Mouse (Mus musculus) c-Kit-positive CD71-positive TER-119-negative erythroid progenitor cells, embryonic 14.5 days (primary cell): ENCODE measurements at regions not wholly inside any gene's neighbourhood (a gene's known extent, or its start where the extent isn't known, plus 50 kb on each side); places are given as distances from the start of the nearest gene placed in this dataset.

ENCODE experiments used
- DNase-seq: peaks from one replicate; pipeline ENCODE4 v3.0.0-alpha.2; 2013; ENCODE audit warnings: low read depth

DNA sequence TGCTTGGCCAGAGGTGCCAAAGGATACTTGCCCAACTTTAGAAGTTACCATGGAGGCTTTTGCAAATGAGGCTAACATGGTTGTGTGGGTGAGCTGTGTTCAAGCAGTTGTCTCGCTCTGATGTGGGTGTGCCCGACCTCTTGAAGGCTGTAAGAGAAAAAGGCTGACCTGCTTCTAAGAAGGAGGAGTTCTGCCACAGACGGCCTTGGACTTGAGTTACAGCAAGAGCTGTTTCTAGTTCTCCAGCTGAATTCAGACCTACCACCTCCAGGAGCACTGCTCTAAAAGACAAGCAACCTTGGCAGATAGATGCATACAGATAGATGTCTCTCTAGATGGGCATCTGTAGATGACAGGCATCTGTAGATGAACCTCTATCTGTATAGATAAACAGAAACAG lies 202.7 kb upstream of the A230072I06Rik start:
- no peak for DNase-seq

DNA sequence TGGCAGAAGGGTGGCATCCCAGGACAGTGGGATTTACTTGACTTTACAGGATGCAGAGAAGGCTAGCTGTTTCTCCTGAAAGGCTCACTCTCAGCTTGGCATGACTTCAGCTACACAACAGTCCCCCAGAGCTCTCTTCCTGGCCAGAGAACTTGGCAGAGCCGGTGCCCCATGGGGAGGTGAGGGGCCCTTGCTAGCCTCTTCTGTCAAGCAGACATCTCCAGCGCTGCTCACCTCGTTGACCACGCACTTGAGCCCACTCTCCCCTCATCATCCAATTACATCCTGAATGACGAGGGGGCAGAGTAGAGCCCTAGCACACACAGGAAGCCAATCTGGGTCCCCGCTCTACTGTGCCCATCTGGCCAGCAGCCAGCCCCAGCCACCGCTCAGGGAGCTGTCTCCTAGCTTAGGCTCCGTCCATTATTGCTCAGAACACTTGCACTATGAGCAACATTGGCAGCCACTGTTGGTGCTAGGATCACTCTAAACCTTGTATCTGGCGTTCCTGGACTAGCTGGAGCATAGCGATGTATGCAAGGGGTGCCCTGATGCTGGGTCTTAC lies 201.7 kb upstream of the A230072I06Rik start:
- no peak for DNase-seq

DNA sequence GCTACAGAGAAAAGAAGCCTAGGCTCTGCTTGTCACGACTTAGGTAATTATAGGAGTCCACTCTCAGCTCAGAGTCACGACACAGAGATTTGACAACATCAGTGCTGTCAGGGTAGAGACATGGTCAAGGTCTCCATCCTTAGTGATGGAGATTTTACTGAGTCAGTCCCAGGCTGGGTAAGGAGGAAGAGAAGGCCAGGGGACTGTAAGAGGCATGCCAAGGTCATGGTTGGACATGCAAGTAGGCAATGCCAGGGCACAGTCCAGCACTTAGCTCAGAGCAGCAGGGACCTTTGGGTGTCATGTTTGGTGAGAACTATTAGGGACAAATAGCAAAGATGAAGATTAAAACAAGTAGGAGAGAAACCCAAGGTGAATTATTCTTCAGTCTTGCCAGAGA lies 200.7 kb upstream of the A230072I06Rik start:
- no peak for DNase-seq

DNA sequence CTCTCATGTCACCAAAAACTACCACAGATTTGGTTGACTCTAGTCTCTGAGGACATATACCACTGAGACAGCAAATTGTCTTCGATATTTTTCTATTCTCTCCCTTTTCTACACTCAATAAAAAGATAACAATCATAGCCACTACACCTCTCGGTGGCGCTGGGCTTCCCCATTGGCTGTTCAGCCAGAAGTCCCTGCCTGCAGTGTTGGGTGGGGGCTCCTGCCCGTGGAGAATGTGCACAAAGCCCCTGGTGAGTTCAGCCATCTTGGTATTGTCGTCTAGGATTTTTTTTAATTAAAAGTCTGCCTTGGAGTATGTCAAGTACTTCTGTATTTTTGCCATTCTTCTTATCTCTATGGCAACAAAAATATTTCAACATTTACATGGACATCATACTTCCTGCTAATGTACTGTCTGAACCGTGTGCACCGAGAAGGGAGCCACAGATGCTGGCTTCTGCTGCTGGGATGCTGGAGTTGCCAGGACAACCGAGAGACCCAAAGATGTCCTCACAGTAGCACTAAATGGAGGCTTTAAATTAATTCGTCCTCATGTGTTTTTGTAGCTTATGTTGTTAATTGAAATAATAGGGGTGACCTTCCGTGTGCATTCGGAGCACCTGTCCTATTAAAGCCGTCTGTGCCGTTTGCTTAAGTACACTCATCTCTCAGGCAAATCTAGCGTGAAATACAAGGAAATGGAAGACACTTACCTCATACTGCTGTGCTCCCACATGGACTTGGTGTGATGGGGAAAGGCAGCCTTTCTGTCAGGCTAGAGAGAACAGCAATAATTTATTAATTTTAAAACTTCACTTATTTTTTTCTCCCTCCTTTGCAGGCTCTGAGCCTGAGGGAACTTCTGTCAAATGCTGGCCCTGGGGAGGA lies 199.7 kb upstream of the A230072I06Rik start:
- no peak for DNase-seq

DNA sequence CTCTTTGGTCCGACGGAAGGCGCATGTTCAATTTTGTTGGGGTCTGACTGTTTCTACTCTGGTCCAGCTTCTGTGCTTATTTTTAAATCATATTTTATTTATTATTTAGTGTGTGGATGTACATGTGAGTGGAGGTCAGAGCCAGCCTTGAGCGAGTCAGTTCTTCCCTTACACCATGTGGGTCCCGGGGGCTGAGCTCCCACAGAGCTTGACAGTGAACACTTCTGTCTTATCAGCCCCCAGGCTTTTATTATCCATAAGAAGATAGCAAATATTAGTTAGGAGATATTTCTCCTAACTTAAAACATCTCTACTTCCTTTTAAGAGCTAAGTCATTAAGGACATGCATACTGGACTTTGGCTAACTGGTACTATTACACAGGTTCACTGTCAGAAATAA lies 197.1 kb upstream of the A230072I06Rik start:
- no peak for DNase-seq

DNA sequence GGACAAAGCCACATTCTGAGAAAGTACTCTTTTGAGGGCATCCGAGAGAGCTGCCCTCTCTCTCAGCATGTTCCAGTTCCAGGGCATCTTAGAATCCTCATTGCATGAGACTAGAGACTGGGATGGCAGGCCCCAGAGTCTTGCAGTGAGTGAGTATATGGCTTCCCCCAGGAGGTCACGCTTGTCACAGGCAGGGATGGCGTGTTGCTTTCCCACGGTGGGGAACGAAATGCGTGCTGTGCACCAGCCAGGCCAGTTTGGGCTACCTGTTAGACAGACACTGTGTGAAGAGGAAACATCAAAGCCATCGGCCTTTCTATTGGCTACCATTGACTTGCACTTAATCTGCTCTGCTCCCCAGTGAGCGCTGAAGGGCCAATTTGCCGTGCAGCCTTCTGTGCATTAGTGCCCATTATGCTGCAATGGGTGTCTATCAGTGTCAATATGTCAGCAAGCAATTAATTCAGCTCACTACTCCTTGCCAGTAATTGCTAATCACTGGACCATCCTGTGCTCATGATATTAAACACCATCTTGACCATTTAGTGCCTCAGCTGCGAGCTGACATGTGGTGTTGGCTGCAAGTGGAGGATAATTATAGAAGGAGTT lies 191.3 kb upstream of the A230072I06Rik start:
- no peak for DNase-seq

DNA sequence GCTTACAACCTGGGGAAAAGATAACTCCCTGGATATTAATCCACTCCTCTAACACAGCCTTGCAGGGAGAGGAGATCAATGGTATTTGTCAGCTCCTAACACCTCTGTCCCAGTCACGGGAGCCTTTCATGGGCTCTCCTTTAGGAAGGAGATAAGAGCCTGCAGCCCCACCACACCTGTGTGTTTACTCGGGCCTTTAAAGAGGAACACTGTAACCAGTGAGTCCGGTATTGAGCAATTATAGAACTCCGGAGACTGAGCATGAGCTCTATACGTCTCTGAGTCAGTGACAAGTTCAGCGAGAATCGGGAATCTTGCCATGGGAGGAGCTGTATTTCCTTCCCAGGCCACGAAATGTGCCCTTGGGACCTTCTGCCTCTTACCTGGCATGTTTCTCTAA lies 178.5 kb upstream of the A230072I06Rik start:
- no peak for DNase-seq

DNA sequence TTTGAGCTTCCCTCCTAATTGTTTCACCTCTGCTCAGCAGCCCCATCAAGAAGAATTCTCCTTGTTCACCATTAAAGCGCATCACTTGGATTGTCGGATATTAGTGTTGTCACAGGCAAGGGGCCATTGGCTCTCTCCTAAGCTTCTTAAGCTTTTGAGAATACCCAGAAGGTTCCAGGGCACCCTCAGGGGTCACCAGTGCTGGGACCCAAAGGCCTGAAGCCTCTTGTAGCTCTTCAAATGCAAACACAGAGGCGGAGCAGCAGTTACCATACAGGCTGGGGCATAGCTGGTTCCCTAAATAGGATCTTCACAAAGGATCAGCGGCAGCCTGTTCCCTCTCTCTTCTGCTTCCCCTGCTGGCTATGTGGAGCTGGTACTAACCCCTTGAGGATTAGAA lies 175.3 kb upstream of the A230072I06Rik start:
- no peak for DNase-seq

DNA sequence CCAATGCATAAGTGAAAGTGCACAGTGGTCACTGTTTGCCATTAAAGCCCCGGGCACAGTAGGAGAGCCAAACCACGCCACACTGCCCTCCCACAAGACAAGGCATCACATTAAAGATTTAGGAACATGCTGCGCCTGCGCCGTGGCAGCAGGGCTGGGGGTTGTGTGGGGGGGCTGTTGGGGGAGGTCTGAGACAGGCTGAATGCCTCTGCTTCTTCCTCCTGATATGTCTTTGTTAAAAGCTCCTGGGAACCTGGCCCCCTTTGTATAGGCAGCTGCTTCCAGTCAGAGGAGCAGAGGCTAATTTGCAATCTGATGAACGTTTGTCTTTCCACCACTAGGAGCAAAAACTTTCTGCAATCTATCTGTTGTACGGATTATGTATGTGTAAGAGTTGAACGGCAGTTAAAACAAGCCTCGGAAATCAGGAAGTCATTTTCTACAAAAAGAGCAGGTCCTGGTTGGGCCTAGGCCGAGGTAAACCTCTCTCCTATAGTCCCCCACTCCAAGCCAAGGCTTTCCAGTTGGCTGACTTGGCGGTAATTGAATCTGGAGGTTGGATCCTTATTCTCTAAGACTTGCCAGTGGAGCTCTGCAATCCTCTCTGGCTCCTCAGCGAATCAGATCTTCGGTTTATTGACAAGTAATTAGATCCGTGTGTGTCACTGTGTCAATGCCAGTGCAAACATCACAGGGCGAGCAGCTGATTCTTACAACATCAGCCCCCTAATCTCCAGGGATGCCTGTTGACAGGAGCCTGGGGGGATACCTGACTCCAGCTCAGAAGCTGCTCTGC lies 173.3 kb upstream of the A230072I06Rik start:
- DNase-seq: no peak

DNA sequence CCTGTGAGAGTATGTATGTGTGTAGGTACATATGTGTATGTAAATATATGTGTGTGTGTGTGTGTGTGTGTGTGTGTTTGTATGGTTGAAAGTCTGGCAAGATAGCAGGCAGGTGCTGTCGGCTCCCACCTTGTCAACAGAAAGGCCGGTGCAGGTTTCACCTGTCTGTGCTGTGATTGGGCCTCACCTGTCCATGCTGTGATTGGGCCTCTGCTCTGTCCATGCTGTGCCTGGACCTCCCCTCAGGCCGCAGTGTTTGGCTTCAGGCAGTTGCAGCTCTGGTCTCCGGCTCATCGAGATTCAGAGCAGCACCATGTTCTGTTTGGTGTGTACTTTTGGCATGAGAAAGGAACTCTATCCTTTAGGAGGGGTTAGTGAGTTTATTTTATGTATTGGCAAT lies 170.0 kb upstream of the A230072I06Rik start:
- DNase-seq: no peak

DNA sequence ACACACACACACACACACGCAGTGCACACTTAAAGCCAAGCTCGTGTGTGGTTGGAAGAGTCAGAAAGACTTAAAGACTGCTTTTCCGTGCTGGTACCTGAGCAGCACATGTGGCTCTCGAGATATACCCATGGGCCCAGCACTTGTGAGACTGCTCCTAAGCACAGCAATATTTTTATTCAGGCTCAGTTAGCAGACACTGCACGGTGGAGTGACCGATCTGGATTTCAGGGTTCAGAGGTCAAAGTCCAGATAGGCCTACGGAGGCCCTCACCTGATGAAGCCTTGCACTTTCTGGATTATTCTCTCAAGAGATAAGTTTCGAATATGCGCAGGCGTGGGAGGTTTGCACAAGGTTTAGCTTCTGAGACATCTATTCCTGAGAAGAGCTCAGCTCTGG lies 167.0 kb upstream of the A230072I06Rik start:
- no peak for DNase-seq

DNA sequence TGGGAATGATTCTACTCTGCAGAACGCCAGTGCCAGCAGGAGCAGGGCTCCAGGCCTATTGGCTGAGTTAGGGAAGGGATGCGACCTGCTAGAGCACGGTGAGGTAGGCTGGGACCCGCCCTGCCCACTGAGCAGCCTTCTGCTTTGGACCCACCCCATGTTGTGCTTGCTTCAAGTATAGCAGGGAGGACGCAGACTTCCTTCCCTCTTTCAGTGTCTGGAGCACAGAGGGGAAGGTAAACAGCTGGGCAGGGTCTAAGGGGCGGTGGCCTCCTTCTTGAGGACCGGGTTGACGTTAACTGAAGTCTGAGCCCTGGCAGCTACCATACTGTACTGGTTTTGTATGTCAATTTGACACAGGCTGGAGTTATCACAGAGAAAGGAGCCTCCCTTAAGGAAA lies 165.6 kb upstream of the A230072I06Rik start:
- no peak for DNase-seq

DNA sequence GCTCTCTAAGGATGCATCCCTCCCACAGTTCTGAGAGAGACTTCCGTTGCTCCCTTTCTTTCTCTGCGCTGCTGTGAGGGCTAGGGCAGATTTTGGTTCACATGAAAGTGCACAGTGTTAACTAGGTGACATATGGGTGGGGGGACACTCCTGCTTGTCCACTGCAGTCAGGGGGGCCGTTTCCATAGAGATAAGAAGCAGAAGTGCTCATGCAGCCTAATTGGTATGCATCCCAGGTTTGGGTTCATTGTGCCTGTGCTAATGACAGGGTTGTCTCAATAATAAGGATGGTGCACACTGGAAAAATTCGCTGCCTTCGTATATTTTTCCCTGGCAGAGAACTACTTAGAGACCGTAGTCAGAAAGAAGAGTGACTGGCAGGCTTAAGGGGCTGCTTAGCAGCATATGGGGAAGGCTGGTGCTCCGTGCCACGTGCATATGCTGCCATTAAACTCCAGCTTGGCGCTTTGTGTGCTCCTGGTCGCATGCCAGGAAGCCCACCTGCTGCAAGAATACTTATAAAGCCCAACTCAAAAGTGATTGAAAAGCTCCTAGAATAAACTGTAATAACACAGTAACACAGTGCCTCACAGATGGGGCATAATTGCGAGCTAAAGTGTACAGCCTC lies 152.1 kb upstream of the A230072I06Rik start:
- no peak for DNase-seq

DNA sequence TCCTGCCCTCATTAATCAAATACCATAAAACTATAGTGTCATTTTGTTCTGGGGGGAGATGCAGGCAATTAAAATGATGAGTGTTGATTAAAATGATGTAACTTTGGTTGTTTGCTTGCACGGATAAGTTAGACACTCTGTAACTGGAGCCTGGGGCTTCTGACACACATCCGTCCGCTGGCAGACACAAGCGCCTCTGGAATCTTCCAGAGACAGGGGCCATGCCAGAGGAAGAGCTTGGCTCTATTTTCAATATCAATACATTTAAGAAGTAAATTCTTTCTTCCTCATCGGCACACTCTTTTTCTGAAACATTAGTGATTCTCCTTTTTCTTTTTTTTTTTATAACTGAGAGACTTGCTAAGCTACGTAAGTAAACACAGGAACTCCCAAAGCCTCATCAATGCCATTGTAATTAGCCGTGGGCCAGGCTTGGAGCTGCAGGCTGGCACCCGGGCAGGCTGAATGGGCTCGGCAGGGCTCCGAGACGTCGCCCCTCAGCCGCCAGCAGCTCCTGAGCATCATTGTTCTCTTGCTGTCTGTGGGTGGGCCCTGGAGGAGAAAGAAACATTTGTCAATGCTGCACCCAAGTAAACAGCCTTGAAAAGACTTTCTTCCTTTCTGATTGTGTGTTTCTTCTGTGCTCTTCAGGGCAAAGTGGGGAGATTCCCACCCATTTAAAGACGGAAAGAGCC lies 151.4 kb upstream of the A230072I06Rik start:
- DNase-seq: no peak

DNA sequence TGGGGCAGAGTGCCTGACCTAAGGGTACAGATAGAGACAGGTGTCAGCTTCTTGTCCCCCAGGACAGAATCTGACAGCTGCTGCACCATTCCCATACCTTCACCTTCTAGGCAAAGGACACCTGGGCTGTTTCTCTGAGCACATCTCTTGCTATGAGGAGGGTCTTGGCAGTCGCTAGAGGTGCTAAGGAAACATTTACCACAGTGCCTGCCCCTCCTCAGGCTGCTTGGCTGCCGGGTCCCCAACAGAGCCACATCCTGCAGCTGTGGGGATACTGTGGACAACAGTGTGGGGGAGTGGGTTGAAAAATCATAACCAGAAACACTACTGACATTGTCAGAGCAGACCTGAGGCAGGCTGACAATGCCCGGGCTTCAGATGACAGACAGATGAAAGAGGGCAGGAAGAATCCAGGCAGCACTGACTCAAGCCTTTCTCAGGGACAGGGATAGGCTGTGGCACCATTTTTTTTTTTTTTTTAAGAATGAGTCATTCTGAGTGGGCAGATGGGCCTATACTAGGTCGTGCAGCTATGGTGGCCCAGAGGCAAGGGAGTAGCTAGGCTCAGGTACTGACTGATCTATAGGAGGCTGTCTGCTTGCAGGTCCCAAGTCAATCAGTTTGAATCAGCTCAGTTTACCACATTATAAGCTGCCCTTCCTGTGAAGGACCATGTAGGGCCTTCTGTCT lies 150.7 kb upstream of the A230072I06Rik start:
- DNase-seq: no peak

DNA sequence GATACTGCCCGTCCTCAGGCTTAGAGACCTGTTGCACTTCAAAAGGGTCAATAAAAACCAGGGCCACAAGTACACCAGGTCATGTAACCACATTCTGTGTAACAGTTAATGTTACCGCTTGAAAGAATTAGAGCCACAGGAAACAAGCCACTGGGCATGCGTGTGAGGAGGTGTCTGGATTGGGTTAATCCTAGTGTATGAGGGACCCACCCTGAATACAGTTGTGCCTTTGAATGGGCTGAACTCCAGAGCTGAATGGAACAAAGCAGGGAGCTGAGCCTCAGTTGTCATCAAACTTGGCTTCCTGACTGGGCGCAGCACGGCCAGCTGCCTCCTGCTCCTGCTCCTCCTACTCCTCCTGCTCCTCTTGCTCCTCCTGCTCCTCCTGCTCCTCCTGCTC lies 148.0 kb upstream of the A230072I06Rik start:
- no peak for DNase-seq

DNA sequence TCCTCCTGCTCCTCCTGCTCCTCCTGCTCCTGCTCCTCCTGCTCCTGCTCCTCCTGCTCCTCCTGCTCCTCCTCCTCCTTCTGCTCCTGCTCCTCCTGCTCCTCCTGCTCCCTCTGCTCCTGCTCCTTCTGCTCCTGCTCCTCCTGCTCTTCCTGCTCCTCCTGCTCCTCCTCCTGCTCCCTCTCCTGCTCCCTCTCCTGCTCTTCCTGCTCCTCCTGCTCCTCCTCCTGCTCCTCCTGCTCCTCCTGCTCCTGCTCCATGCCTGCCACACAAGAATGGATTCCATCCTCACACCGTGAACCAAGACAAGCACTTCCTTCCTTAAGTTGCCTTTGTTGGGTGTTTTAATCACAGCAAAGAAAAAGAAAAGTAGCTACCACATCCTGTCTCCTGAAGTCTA lies 144.4 kb upstream of the A230072I06Rik start:
- DNase-seq: no peak

DNA sequence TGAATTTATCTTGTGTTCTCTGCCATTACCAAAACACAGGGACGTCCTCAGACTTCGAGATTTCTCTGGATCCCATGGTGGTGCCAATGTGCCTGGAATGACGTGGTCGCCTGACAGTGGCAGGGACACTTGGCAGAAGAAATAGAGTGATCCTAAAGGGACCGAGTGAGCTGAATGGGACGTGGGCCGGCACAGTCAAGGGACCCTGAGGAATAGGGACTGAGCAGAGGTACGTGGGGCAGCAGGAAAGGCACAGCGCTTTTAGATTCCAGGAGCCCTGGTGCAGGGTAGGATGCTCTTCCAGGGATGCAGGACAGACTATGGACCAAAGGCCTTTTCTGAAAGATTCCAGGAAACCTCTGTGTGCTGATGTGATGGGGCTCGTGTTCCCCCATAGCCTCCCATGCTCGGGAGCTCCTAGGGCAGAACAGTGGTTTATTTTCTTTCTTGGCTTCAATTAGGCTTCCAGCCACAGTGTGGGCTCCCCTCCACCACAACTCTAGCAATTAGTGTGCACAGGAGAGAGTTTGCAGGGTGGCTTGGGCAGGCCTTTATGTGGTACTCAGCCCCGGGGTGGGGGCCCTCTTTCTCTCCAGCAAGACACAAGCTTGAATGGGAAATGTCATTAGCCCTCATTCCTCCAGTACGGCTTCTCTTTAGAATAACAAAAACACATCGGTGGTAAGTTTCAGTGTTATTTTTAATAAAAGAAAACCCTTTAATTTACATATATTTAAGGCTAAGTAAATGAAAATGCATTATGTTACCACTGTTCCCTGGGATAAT lies 143.0 kb upstream of the A230072I06Rik start:
- DNase-seq: no peak

DNA sequence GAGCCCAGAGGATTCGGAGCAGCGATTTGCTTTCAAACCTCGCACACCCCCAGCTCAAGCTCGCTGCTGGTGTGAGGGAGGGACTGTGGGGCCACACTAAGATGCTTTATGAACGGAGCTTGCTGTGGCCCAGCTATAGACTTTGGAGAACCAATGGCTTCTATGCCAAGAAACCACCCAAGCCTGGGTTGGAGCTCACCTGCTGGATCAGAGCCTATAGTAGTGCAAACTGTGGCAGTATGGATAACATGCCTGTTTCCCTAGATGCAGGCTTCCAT lies 142.5 kb upstream of the A230072I06Rik start:
- no peak for DNase-seq

DNA sequence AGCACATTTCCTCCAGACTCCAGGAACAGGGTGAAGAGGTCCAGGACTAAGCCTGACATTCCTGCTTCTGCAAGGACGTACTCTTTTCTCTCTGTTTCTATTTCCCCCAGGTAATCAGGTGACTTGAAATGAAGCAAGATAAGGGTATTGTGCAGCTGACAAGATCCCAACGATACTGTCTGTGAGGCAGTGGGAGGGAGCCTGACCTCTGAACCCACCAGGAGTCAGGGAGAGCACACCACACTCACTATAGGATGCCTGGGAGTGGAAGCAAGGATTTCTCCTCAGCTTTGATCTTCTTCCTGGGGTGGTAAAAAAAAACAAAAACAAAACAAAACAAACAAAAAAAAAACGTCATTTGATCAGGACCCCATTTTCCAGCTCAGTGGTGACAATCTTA lies 141.1 kb upstream of the A230072I06Rik start:
- no peak for DNase-seq
